Mouse (Mus musculus) embryo, embryonic 9.5 days (tissue): ENCODE measurements at regions not wholly inside any gene's neighbourhood (a gene's known extent, or its start where the extent isn't known, plus 50 kb on each side); places are given as distances from the start of the nearest gene placed in this dataset.
A peak's percentile ranks its signal among the peaks of the same experiment; 100 is the strongest.

Source experiments
- DNase-seq: peaks from one replicate; pipeline ENCODE4 v3.0.0-alpha.2; 2017; ENCODE audit errors: extremely low spot score

DNA sequence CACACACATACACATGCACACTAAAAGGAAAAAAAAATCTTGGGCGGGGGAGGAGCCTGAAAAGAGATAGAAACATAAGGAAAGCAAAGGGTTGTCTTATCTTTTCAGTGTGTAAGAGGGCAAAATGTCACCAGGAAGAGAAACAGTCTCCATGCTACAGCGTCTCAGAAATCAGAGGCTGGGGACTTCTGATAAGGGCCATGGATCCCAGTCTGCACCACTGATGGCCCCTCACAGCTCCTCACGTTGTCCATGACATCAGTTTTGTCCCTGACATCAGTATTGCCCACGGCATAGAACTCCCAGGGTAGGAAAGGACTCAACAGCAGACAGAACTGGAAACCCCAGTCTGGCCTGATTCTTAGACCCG, 135.0 kb downstream of the 2410131K14Rik start:
- DNase-seq = no peak

DNA sequence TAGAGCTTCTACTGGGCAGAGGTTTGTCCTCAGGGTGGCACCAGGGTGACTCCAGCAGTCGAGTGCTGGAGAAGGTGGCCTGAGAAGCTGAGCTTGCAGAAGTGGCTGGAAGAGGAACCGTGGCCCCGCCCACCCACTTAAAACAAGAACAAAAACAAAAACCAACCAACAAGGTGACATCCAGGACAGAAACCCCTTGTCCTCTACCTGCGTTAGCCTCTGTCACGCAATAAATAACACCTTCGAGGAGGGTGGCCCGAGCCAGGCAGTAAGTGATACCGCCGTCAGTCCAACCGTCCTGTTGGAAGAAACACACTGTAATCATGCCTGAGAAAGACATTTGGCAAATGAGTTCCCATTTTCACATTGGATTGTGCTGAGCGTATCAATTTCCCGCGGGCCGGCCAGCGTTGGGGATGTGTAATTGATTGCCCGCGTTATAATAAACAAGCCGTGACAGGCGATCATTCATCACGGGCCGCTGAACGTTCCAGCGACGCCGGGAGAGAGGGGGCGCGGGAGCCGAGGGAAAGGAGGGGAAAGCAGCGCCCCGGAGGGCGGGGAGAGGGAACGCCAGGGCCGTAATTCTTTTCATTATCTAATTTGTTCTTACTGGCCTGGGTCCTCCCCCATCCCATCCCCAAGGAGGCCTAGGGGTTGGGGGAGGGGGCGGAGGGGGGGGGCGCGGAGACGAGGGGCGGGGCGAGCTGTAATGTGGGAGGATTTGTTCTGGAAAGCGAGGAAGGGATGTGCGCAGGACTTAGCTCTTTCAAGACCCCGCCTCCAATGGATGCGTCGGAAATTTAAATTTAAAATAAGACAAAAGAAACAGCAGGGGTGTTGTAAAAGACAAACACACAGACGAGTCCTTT, 135.6 kb downstream of the 2410131K14Rik start:
- peak; percentile 85 for DNase-seq

- DNase-seq = peak; percentile 82
Observed at GRCm38 (mm10) chr5:118381294-118381675, 136.3 kb downstream of the 2410131K14Rik start.

GRCm38 (mm10) chr5:118386126-118386525, 141.1 kb downstream of the 2410131K14Rik start:
- DNase-seq = no peak

GRCm38 (mm10) chr5:118388419-118388818, 143.4 kb downstream of the 2410131K14Rik start:
- DNase-seq = no peak

- DNase-seq = no peak
Observed at GRCm38 (mm10) chr5:118390691-118391373, 145.8 kb downstream of the 2410131K14Rik start.

DNA sequence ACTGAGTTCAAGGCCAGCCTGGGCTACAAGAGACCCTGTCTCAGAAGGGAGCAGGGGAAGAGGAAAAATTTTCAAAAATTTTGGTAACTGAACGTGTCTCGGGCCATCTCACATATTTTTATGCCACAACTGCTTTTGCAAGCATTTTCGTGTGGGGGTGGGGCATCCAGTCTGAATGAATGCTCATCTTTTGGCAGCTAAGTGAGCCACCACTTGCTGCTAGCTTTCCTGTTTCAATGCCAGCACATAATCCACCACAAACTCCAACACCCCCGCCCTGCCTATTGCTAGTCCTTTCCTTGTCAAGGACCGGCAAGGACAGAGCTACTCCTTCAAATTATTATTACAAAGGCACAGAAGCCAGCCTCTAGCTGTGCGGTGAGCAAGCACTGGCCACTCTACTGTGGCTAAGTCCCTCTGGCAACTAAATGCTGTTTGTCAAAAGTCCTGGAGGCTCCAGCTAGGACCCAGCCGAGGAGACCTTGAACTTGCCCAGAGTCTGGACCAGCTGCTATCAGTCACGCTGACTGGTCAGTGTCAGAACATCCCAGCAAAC, 148.0 kb downstream of the 2410131K14Rik start:
- no peak for DNase-seq

DNA sequence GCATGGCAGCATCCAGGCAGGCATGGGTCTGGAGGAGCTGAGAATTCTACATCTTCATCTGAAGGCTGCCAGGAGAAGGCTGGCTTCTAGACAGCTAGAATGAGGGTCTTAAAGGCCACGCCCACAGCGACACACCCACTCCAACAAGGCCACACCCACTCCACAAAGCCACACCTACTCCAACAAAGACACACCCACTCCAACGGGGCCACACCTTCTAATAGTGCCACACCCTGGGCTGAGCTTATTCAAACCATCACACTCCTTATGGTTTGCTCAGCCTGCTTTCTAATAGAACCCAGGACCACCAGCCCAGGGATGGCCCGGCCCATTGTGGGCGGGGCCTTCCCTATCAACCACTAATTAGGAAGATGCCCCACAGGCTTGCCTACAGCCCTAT, 149.0 kb downstream of the 2410131K14Rik start:
- no peak for DNase-seq

DNA sequence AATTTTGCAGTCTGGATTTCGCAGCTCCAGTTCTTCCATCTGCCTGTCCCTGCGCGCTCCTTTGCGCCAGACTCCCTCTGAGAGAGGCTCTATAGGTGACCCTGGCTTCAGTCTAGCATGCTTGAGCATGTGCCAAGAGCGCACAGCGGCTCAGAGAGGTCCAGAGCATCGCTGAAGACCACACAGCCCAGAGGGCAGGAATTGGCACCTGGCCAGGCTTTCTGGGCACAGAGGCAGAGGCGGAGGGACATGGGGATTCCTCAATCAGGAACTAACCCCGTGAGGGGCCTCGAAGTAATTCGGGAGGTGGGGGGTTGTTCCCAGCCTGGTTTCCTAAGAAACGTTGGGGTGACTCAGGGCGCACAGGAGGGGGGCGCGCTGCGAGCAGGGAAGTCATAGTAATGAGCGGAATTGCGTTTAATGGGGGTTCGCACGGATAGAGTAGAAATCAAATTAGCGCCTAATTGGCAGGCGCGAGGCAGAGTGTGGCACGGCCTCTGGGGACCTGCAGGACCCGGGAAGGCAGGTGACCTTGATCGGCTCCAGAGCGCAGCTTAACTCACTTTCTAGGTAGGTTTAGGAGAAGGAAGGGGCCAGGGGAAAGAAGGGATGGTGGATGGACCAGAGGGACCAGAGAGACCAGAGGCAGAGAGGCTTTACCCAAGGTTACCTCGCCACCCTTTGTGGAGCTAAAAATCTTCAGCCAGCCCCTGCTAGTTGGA, 151.1 kb downstream of the 2410131K14Rik start:
- DNase-seq = no peak

DNA sequence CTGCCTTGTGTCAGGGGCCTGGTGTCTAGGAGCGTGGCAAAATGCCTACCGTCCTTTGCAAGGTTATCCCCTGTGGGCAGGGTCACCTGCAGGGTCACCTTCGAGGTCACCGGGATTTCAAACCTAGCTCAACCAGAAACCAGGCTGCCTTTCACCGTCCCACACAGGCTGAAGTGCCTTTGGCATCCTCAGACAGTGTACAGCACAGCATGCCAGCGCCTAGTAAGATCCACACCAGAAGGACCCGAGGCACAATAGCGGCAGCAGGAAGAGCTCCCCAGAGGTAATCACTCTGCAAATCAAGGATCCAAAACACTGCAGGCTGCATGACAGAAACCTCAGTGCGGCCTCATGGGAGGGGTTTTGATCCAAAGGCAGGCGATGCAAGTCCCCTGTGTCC, 155.9 kb downstream of the 2410131K14Rik start:
- DNase-seq = no peak

DNA sequence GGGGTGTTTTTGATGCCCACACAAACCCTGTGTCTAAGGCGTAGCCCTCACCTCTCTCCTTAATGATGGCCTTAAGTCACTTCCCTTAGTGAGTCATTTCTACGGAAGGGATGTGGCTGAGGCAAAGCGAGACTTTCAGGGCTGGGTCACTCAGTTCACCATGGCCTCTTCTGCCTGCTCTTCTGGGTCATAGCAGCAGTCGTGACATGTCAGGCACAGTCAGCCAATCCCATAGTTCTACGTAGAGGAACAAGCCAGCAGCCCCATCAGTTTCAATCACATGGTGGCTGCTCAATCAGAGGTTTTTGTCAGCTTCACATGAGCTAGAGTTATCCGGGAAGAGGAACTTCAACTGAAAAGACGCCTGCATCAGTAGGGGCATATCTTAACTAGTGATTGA, 156.1 kb upstream of the Med13l start:
- DNase-seq = no peak

- no peak for DNase-seq
Observed at GRCm38 (mm10) chr5:118405421-118405820, 155.1 kb upstream of the Med13l start.

DNA sequence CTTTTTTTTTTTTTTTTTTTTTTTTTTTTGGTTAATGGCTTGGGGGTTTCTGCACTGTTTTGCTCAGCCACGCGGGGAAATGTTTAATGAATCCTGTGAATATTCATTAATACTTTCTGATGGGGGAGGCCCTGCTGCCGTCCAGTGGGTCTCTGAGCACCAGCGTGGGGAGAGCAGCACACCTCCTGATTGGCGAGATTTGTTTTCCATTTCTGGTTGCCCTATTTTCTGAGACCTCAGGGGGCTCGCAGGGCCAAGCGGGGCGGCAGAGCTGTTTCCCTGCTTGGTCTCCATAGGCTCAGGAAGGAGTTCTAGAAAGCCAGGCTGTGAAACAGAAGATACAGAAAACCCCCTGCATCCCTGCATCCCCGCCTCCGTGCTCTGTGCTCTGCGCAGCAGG, 153.0 kb upstream of the Med13l start:
- no peak for DNase-seq

DNA sequence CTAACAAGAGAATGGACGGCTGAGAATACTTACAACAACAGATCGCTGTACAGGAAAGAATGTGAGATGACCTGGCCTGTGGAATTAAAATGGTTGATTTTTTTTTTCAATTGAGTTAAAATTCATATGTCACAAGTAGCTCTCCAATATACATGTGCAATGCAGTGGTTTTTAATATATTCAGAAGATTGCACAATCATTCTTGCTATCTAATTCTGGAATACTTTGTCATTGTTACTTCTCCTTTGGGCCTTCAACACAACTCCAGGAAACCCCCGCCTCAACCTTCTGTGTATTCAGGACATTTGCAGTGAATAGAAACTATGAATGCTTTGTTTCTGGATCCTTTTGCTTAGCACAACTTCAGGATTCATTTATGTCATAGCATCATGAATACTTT, 152.5 kb upstream of the Med13l start:
- DNase-seq = no peak

GRCm38 (mm10) chr5:118408826-118409225, 151.7 kb upstream of the Med13l start:
- no peak for DNase-seq

DNA sequence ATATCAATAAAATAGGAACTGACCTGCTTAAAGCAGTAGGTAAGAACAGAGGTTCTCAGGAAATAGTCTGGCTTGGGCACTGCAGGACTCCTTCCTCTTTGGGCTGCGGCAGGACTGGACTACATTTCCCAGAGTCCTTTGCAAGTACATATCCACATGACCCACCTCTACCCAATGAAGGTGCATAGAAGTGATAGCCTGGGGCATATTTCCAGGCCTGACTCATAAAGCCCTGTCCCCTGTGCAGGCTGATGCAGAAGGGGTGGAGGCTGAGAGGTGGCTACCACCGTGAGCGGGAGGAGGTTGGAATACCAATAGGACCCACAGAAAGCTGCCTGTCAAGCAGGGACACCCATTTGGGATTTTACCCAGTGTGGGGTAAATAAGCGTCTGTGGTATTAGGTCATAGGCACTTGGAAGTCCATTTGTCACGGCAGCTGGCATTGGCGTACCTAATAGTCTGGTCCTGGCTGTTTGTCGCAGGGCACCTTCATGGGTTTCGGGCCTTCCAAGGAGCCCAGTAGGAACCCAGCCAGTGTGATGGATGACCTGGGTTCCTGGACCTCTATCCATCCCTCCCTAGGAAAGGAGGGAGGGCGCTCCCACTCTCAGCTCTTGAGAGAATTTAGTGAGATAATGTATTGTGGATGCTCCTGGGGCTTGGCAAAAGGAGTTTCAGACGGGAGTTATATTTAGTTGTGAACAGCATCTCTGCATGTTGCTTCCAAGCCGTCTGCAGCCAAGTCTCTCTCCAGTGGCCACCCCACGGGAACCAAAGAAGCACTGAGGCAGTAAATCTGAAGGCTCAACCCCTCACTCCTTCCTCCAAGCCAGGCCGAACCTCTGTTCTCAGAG, 146.8 kb upstream of the Med13l start:
- DNase-seq = peak; percentile 45

- DNase-seq = no peak
Observed at GRCm38 (mm10) chr5:118419344-118420037, 141.0 kb upstream of the Med13l start.

DNA sequence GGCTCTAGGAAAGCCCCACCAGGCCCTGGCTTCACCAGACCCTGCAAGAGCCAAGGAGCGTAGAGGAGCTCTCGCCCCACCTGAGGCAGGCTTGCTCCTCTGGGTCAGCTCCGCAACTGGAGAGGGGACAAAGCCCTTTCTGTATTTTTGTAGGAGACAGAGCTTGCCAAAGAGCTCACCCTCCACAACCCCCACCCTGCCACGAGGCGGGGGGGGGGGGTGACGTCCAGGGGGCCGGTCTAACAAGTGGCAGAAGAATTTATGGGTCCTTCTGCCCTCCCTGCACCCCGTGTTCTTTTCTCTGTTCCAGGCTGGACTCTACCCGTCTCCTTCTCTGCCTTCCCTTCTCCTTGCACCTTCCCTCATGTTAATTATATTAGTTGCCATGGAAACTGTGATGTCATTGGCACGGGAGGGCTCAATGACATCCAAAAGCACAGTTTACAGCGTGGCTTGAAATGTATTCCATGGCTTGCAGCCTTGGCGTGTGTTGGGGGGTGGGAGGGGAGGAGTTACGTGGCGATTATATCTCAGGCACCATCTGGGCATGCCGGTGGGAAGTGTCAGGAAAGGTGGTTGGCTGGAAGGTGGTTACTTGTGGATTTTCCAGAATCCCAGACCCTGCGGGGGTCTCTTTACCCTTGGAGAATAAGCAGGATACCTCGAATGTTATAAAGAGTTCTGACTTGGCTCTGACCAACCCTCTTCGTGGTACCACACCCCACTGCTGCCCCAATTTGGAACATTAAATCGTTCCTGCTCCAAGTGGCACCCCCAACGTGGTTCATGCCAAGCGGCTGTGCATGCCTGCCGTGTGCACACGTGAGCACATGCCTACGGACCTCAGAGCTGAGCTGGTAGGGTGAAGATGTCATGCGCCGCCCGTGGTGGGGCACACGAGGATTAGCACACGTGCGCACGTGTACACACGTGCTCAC, 138.3 kb upstream of the Med13l start:
- peak; percentile 54 for DNase-seq

DNA sequence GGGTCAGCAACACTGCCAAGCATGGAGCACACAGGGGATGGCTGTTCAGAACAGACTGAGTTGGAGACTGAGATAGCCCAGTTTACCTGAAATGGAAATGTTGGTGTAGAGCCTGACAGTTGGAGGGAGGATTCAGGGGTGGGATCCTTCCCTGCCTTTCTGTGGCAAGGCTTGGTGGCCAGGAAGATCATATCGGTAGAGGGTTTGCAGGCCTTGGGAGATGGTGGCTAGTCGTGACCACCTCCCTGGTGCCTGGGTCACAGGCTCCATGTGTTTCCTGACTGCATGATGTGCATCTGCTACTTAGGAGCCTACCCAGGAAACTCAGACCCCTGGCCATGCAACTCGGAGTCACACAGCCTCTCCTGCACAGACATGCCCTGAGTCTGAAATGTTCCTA, 136.3 kb upstream of the Med13l start:
- no peak for DNase-seq
